Mouse (Mus musculus) limb, embryonic 14.5 days (tissue): ENCODE data around the gene Galnt18. TPM values are rescaled to one million over a fixed set of nuclear protein-coding genes. Genes with fewer than 3 reads are reported as not detected.

Experiments
- ATAC-seq: fragments of 200-750 bp; cut with Nextera tagmentation; 2 replicates; pipeline ENCODE4 v1.8.0; 2017; ENCODE audit warnings: low read depth, moderate number of reproducible peaks, moderate TSS enrichment; ENCODE audit not compliant: low FRiP score
- DNase-seq: peaks from one replicate; pipeline ENCODE4 v3.0.0-alpha.2; 2015; ENCODE audit warnings: low spot score
- H3K27ac ChIP-seq: fragments of 300-500 bp; sonication (generic); replicated peaks from 2 replicates; pipeline ENCODE4 v1.5.1; 2014; ENCODE audit warnings: low read depth, mild to moderate bottlenecking, low read length, moderate library complexity, mixed read lengths
- H3K27me3 ChIP-seq: fragments of 300-500 bp; sonication (generic); 2 replicates; pipeline ENCODE4 v1.6.1; 2014; ENCODE audit warnings: low read length, mixed read lengths; ENCODE audit not compliant: control insufficient read depth, insufficient read depth
- H3K36me3 ChIP-seq: fragments of 300-500 bp; sonication (generic); 2 replicates; pipeline ENCODE4 v1.6.1; 2014; ENCODE audit warnings: mild to moderate bottlenecking, low read length, moderate library complexity, mixed read lengths; ENCODE audit not compliant: control insufficient read depth, insufficient read depth
- H3K4me1 ChIP-seq: fragments of 300-500 bp; sonication (generic); 2 replicates; pipeline ENCODE4 v1.6.1; 2014; ENCODE audit warnings: antibody characterized with exemption, low read length, mixed read lengths; ENCODE audit not compliant: control insufficient read depth, insufficient read depth
- H3K4me2 ChIP-seq: fragments of 300-500 bp; sonication (generic); replicated peaks from 2 replicates; pipeline ENCODE4 v1.6.1; 2014; ENCODE audit warnings: low read depth, mild to moderate bottlenecking, low read length, moderate library complexity; ENCODE audit not compliant: severe bottlenecking
- H3K4me3 ChIP-seq: fragments of 300-500 bp; sonication (generic); replicated peaks from 2 replicates; pipeline ENCODE4 v1.5.1; 2014; ENCODE audit warnings: low read length
- H3K9ac ChIP-seq: fragments of 300-500 bp; sonication (generic); 2 replicates; pipeline ENCODE4 v1.6.1; 2014; ENCODE audit warnings: mild to moderate bottlenecking, low read depth, low read length, moderate library complexity; ENCODE audit not compliant: severe bottlenecking
- H3K9me3 ChIP-seq: fragments of 300-500 bp; sonication (generic); 2 replicates; pipeline ENCODE4 v1.6.1; 2016; ENCODE audit warnings: low read length; ENCODE audit not compliant: control insufficient read depth
- POLR2A ChIP-seq: fragments of 200-500 bp; IDR thresholded peaks from 2 replicates; pipeline ENCODE4 v1.8.0; 2012; ENCODE audit warnings: inconsistent platforms, mild to moderate bottlenecking, moderate library complexity, borderline replicate concordance; ENCODE audit not compliant: insufficient read depth, insufficient read length; ENCODE audit errors: extremely low read depth
- WGBS: fragments of 180-500 bp; shearing (Covaris S2); extraction: QIAGEN DNeasy Blood & Tissue Kit; methylation state at CpG from one replicate; pipeline ENCODE4 v1.1.7; 2014; 5-methylcytosine and 5-hydroxymethylcytosine counted together
- polyA plus RNA-seq, 2 experiments: library from polyadenylated mRNA; depleted of rRNA in 1 of 2; stranded (reverse) in 1 of 2; unstranded in 1 of 2; fragments of >200 nt; fragmentation: Nextera tagmentation in 1 of 2; extraction: Ambion mirVana in 1 of 2; gene quantifications; 2 replicates each; pipeline versions ENCODE4 v1.2.1 to v1.2.3; 2012 to 2014

The Galnt18 gene
- polyA plus RNA-seq, 2 experiments: 19.1 to 24.7 TPM

GRCm38 (mm10) chr7:111739371-111739765, 40.4 kb downstream of the Galnt18 start:
- Histone ChIP-seq H3K27me3 (no peaks in the 10 kb centered on the region), H3K9ac (no peak overlapping the region), H3K4me2 (no peak overlapping the region), H3K4me3 (no peak overlapping the region), H3K9me3 (no peaks in the 10 kb centered on the region), H3K4me1 (0 out of 2 replicates have a peak, but pooled peaks cover 3% of the 10 kb centered on the region), H3K27ac (no peak overlapping the region), H3K36me3 (no peaks in the 10 kb centered on the region)
- DNase-seq (no peak), ATAC-seq (no peak)
- WGBS: 52% methylated on average over 5 of the region's 5 CpGs
- no peak for TF ChIP-seq POLR2A

DNA sequence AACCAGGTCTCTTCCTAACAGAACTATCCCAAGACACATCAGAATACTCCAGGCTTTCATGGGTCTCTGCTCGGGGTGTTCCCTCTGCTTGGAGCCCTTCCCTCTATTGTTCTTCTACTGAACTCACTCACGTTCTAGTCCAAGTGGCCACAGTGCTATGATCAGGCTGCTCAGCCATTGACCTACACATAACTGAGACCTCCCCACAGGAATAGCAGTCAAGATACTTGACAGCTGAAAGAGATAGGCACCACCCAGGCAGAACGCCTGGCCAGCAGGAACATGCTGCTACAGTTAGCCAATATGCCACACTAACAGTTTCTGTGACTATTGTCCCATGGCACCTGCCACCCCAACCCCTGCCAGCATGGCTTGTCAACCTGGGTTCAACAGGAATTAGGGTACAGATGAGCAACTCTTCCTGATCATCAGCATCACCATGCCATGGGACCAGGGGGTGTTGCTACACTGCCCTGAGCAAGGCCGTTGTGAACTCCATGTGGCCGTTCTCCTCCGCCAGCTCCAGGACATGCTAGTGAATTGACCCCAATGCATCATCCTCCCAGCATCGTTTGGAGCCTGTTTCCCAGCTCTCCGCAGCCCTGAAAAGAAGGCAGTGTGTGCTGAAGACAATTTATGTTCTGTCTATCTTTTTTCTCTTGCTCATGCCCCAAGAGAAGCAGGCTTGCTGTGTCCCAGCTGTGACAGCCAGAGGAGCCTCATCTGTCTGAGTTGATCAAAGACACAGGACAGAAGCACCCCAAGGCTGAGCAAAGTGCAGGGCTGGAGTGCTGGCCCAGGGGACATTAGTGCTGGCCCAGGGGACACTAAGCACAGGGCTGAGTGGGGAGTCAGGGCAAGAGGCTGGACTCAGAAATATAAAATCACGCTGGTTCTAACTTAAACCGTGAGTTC, 41.1 kb downstream of the Galnt18 start:
- Histone ChIP-seq H3K4me2 (no peak overlapping the region), H3K27ac (no peak overlapping the region), H3K4me3 (no peak overlapping the region), H3K27me3 (no peaks in the 10 kb centered on the region), H3K36me3 (no peaks in the 10 kb centered on the region), H3K9ac (no peak overlapping the region), H3K4me1 (no peaks in the 10 kb centered on the region), H3K9me3 (no peaks in the 10 kb centered on the region)
- no peak for ATAC-seq
- TF ChIP-seq POLR2A: no peak
- 64% methylated on average over 10 of the region's 10 CpGs for WGBS
- no peak for DNase-seq

GRCm38 (mm10) chr7:111737426-111737825, 42.4 kb downstream of the Galnt18 start:
- DNase-seq (no peak), ATAC-seq (no peak)
- H3K36me3 ChIP-seq: no peaks in the 10 kb centered on the region
- H3K27me3 ChIP-seq: no peaks in the 10 kb centered on the region
- no peaks in the 10 kb centered on the region for H3K4me1 ChIP-seq
- H3K4me3 ChIP-seq: no peak overlapping the region
- TF ChIP-seq POLR2A: no peak
- H3K9me3 ChIP-seq: no peaks in the 10 kb centered on the region
- H3K9ac ChIP-seq: no peak overlapping the region
- 64% methylated on average over 7 of the region's 7 CpGs for WGBS
- H3K27ac ChIP-seq: no peak overlapping the region
- no peak overlapping the region for H3K4me2 ChIP-seq

GRCm38 (mm10) chr7:111736365-111736764, 43.4 kb downstream of the Galnt18 start:
- no peak for DNase-seq
- ATAC-seq: no peak
- no peaks in the 10 kb centered on the region for H3K27me3 ChIP-seq
- no peak overlapping the region for H3K27ac ChIP-seq
- no peak overlapping the region for H3K4me3 ChIP-seq
- H3K4me1 ChIP-seq: no peaks in the 10 kb centered on the region
- no peak overlapping the region for H3K4me2 ChIP-seq
- WGBS: 69% methylated on average over 3 of the region's 3 CpGs
- H3K9me3 ChIP-seq: no peaks in the 10 kb centered on the region
- TF ChIP-seq POLR2A: no peak
- no peaks in the 10 kb centered on the region for H3K36me3 ChIP-seq
- H3K9ac ChIP-seq: no peak overlapping the region

DNA sequence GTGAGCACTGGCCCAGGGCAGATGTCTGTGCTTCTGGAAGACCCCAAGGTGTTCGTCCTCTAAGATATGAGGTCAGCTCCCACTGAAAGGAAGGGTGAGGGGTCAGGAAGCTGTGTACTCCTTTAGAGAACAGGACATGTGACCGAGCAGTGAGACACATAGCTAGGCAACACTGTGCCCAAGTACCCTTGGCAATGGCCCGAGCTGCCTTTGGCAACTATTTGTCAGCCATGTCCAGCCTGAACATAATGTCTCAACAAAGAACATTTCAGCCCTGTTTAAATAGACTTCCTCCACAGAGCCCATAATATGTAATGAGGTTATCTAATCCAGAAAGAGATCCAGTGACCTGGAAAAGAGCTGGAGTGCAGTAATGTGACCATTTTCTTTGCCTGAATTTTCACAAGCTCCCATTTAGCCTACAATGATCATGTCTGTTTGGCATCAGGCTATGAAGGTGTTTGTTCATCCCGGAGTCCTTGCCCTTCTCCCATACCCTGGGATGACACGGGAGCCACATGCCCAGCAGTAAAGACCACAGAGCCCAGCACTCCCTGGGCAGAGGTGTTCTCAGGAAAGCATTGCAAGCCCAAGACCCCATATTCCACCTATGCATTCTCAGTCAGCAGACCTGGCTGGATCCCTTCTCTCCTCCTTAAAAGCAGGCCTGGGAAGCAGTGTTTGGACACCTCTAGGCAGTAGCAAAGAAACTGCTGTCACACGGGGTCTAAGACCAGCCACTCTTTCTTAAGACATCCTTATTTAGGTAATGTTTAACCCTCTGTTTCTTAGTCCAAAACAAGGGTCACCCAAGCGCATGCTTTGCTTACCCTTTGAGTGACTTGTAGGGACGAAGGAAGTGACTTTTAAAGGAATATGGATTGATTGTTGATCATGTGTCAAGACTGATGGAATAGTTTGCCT, 49.2 kb downstream of the Galnt18 start:
- Histone ChIP-seq H3K27ac (no peak overlapping the region), H3K4me2 (no peak overlapping the region), H3K36me3 (no peaks in the 10 kb centered on the region), H3K9ac (no peak overlapping the region), H3K27me3 (no peaks in the 10 kb centered on the region), H3K9me3 (no peaks in the 10 kb centered on the region), H3K4me1 (no peaks in the 10 kb centered on the region), H3K4me3 (no peak overlapping the region)
- 89% methylated on average over 8 of the region's 8 CpGs for WGBS
- ATAC-seq (no peak), DNase-seq (no peak)
- no peak for TF ChIP-seq POLR2A
